Mouse (Mus musculus): ENCODE results near the gene Ambra1.

The Ambra1 gene

GRCm38 (mm10) chr2:91921181-91921789 is 191.4 kb downstream of the Ambra1 start:
- DNase-seq (ENCODE audit: extremely low spot score) = peak; percentile 59

- peak; percentile 88 for DNase-seq (ENCODE audit: extremely low spot score)
Observed at GRCm38 (mm10) chr2:91921790-91922570, 192.0 kb downstream of the Ambra1 start.

- DNase-seq (ENCODE audit: extremely low spot score) = no peak
Observed at GRCm38 (mm10) chr2:91922586-91923414, 192.9 kb downstream of the Ambra1 start.

DNA sequence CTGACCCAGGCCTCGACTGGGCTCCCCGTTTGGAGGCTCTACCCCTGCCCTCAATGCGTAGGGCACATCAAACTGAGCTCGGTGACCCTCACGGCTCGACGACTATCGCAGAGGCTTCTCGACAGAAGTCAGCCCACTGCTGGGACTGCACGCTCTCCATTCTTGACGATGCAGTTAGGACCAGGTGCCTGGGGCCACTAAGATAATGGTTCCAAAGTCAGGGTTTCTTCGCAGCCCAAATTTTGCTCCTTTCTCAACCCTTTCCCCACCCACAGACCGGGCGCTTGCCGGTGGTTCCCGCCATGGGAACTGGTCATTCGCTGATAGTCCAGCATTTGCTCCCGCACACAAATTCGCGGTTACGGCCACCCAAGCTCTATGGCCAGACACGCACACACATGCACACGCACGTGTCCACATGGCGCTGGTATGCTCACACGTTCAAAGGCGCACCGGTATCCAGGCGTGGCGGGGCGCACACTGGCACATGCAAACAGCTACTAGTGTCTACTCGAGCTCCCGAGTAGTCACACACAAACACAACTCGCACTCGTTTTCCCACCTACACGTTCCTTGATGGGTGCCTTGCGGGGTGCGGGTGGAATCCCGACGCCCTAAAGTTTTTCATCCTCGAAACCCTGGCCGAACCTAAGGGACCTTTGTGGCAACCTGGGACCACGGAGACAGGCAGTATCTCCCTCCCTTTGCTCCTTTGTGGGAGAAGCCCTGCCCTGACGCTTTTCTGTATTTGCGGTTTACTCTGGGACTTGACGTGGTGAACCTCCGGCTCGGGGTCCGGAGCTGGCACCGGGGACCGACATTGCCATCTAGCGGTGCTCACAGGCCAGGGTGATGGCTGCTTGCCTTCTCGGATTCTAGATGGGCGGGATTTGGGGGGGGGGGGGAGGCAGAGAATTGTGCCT is 193.7 kb downstream of the Ambra1 start:
- peak; percentile 83 for DNase-seq (ENCODE audit: extremely low spot score)

DNA sequence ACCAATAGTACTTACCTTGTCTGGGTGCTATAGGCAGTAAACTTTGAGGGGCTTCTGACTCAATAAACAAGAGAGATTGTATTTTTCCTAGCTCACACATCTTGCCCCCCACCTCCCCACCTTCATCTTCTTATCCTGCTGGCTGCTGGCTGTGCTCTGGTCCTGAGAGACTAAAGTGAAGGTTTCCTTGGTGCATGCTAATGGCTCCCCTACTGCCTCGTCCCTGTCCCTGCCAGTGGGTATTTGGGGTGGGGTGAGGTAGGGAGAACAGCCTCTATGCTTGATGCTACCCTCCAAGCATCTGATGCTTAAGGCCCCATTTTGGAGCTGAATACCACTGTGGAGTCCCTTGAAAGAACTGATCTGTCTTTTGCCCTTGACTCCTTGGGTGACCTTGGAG is 194.8 kb downstream of the Ambra1 start:
- DNase-seq (ENCODE audit: extremely low spot score) = no peak

DNA sequence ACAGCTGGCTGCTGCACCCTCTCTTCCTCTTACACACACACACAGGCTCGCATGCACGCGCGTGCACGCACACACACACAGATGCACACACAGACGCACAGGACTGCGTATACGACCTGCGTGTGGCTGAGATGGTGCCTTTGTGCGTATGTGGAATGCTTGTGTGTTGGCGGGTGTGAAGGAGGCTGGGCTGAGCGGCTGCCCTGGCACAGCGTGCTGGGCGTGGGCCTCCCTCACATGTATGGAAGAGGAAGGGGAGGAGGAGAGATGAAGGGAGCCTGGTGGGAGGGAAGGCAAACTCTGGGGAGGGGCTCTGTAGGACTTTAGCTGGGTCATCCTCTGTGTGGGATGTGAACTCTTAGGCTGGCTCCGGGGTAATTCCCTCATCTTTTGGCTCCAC is 195.5 kb downstream of the Ambra1 start:
- DNase-seq (ENCODE audit: extremely low spot score) = no peak

GRCm38 (mm10) chr2:91926949-91927348 is 197.0 kb downstream of the Ambra1 start, which contains the start of gene Chrm4:
Gene Chrm4, plus strand, starts transcription at chr2:91927249.
- no peak for DNase-seq (ENCODE audit: extremely low spot score)

DNA sequence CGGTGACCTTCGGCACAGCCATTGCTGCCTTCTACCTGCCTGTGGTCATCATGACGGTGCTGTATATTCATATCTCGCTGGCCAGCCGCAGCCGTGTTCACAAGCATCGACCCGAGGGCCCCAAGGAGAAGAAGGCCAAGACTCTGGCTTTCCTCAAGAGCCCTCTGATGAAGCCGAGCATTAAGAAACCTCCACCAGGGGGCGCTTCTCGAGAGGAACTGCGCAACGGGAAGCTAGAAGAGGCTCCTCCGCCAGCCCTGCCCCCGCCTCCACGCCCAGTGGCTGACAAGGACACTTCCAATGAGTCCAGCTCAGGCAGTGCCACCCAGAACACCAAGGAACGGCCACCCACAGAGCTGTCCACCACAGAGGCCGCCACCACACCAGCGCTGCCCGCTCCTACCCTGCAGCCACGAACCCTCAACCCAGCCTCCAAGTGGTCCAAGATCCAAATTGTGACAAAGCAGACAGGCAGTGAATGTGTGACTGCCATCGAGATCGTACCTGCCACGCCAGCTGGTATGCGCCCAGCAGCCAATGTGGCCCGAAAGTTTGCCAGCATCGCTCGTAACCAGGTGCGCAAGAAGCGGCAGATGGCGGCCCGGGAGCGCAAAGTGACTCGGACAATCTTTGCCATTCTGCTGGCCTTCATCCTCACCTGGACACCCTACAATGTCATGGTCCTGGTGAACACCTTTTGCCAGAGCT is 198.0 kb downstream of the Ambra1 start:
- peak; percentile 85 for DNase-seq (ENCODE audit: extremely low spot score)

GRCm38 (mm10) chr2:91928534-91929350 is 198.8 kb downstream of the Ambra1 start:
- peak; percentile 43 for DNase-seq (ENCODE audit: extremely low spot score)

- no peak for DNase-seq (ENCODE audit: extremely low spot score)
Observed at GRCm38 (mm10) chr2:91929455-91929854, 199.5 kb downstream of the Ambra1 start.

DNA sequence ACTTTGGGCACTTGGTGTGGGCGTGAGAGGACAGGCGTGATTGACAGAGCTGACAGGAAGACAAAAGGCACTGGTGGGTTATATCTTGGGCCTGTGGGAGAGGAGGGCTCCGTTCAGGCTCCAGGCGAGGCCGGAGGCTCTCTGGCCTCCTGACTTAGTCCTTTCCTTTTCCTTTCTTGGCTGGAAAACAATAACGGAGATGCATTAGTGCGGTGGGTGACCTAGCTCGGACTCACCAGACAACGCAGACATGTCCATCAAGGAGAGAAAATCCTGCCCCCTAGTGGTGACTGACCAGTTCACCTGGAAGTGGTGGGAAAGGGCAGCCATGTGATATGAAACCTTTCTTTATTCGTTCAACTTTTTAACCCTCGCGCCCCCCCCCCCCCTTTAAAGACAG is 200.0 kb downstream of the Ambra1 start:
- peak; percentile 89 for DNase-seq (ENCODE audit: extremely low spot score)

- peak; percentile 61 for DNase-seq (ENCODE audit: extremely low spot score)
Observed at GRCm38 (mm10) chr2:91930761-91931291, 200.9 kb downstream of the Ambra1 start.

GRCm38 (mm10) chr2:91931328-91932159 is 201.6 kb downstream of the Ambra1 start:
- peak; percentile 97 for DNase-seq (ENCODE audit: extremely low spot score)

GRCm38 (mm10) chr2:91932160-91932711 is 202.3 kb downstream of the Ambra1 start, which contains the start of gene Mdk:
Gene Mdk, minus strand, starts transcription at chr2:91932297.
- DNase-seq (ENCODE audit: extremely low spot score) = peak; percentile 94

GRCm38 (mm10) chr2:91932737-91933350 is 202.9 kb downstream of the Ambra1 start:
- DNase-seq (ENCODE audit: extremely low spot score) = peak; percentile 65

- peak; percentile 75 for DNase-seq (ENCODE audit: extremely low spot score)
Observed at GRCm38 (mm10) chr2:91933471-91933870, 203.5 kb downstream of the Ambra1 start.

GRCm38 (mm10) chr2:91934016-91934415 is 204.1 kb downstream of the Ambra1 start:
- DNase-seq (ENCODE audit: extremely low spot score) = no peak
